Mouse (Mus musculus): ENCODE measurements around the gene Nt5c1b.
A peak's percentile ranks its signal among the peaks of the same experiment; 100 is the strongest.

Nt5c1b gene

GRCm38 (mm10) chr12:10369673-10370072, at the start of gene Nt5c1b:
TSS of gene Nt5c1b (plus strand) at chr12:10369973.
- no peak for DNase-seq (ENCODE audit: low read depth)

DNA sequence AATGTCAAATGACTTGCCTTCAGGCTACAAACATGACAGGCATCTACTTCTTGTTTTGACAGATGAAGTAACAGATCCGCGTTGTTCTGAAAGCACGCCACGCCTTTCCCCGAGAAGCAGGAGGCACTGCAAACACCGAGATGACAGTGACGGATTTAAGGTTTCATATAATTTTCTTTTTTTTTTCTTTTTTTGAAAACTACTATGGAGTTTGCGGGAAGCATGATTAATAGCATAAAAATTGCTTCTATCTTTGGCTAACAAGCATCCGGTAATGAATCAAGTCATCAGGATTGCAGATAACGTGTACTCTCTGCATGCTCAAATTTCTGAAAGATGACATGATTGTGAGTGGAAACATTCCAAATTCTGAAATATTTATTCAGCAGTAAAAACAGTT, 42.1 kb upstream of the Nt5c1b start:
- no peak for DNase-seq (ENCODE audit: low read depth)

GRCm38 (mm10) chr12:10329460-10329859, 40.3 kb upstream of the Nt5c1b start:
- DNase-seq (ENCODE audit: low read depth), result no peak

GRCm38 (mm10) chr12:10340604-10341003, 29.2 kb upstream of the Nt5c1b start:
- no peak for DNase-seq (ENCODE audit: low read depth)

DNA sequence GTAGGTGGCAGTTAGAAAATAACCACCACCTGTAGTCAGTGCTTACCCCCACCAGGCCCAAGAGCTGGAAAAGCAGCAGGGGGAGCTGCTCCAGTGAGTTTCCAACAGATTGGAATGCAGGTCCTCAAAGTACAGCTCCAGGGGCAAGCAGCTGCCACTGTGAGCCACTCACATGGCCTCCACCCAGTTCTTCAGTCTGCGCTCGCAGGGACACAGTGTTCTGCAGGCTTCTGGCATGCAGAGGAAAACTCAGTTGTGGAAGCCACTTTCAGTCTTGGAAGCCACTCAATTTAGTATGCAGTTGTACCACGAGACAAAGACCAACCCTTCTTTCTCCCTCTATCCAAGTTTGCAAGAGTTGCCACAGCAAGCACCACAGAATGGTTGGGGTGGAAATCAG, 19.1 kb upstream of the Nt5c1b start:
- no peak for DNase-seq (ENCODE audit: low read depth)

GRCm38 (mm10) chr12:10357756-10358155, 12.0 kb upstream of the Nt5c1b start:
- no peak for DNase-seq (ENCODE audit: low read depth)

DNA sequence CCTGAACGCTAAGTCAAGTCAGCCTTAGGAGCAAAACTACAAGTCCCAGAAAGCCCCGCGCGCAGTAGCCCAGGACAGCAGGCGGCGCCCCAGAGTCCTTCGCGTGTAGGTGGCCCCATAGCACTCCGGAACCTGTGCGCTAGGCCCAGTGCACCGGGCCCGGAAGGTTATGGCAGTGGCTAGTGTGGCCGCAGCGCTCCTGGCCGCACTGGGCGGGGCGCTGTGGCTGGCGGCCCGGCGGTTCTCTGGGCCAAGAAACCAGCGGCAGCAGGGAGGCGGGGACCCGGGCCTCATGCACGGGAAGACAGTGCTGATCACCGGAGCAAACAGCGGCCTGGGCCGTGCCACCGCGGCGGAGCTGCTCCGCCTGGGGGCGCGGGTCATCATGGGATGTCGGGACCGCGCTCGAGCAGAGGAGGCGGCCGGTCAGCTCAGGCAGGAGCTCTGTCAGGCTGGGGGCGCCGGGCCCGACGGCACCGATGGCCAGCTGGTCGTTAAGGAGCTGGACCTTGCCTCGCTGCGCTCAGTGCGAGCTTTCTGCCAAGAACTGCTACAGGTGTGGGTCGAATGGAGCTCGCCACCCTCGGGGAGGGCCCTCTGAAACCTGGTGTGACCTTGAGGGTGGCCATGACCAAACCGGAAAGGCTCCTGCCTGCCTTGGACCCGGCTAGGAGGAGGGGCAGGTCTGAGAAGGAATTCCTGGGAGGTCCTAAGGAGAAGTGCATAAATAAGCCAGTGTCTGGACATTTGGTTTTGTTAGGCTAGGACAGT, 21.1 kb downstream of the Nt5c1b start, which contains the start of gene Rdh14:
TSS of gene Rdh14 (plus strand) at position 102 of the 771 bp plus-strand sequence.
- peak; percentile 81 for DNase-seq (ENCODE audit: low read depth)

DNA sequence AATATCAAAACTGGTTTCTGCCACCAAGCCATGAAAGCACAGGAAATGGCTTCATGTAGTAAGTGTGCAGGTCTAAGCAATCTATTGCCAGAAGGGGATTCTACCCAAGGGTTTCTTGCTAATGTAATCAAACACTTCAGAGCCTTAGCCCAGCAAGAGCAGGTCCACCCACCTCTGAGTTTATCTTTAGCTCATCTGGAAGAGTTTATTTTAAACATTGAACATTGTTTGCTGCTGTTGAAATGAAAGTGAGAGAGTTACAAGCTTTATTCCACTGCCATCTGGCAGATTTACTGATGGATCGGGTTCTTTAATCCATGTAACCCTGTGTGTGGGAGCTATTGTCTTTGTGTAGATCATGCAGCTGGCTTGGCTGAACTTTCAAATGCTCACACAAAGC, 31.0 kb downstream of the Nt5c1b start:
- DNase-seq (ENCODE audit: low read depth), result no peak

- no peak for DNase-seq (ENCODE audit: low read depth)
Measured at GRCm38 (mm10) chr12:10402421-10403115, 32.8 kb downstream of the Nt5c1b start.

DNA sequence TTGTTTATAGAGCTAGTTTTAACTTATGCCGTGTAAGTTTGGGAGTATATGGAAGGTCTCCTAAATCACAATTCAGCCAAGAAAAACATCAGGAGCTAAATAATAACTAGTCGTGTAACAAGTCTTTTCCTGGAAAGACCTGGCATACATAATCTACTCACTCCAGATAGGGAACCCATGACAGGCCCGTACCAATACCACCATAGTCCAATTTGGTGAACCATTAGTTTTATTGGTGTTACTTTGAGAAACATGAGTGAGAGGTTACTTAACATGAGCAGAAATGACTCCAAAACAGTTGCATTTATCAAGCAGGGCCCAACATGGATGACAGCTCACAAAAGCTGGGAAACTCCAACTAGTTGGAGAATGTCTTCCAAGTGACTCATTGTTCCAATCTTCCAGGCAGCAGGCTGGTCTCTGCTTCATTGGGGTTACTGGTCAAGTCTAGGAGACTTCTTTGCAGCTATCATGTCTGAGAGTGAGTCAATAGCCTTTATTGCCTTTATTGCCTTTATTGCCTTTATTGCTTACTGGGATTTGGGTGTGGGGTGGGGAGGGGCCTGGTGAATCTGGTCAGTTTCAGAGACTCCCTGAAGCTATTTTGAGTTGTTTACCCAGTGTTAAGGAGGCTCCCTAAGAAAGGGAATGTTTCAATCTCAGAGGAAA, 40.9 kb downstream of the Nt5c1b start:
- DNase-seq (ENCODE audit: low read depth), result no peak

GRCm38 (mm10) chr12:10411453-10411852, 41.7 kb downstream of the Nt5c1b start:
- DNase-seq (ENCODE audit: low read depth), result no peak

- no peak for DNase-seq (ENCODE audit: low read depth)
Measured at GRCm38 (mm10) chr12:10422347-10422746, 52.6 kb downstream of the Nt5c1b start.

DNA sequence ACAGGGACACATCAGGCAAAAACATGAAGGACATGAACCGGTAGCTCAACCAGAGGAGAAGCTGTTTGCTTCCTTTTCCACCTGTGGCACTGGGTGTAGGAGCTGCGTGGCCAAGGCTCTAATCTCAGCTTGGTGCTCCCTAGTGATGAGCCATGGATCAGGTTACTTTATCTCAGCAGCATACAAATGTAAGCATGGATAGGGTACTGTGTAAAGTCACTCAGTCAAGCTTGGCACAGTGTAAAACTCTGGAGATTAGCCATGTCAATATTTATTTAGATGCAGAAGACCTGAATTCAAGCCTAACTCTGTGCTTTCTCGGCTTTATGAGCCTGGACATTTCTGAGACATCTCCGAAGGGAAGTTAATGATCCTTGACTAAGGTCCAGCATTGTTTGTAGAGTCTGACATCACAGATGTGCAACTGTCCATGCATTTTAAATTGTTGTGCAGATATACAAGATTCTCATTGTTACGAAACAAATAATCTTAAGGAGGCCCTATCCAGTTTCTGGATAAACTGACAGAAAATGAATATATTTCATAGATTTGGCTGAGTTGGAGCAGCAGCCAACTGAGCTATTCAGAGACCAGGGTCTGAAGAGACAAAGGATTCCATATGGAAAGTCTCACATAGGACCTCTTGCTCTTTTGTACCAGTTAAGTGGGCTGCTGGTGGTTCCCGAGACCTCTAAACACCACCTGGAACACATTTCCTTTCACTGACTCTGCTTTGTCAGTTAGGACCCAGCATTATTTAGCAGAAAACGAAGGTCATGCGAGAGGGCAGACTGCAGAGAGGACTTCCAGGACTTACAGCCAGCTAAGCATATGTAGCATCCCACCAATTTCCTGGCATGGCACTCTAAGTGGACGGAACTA, 56.5 kb downstream of the Nt5c1b start:
- no peak for DNase-seq (ENCODE audit: low read depth)

- DNase-seq (ENCODE audit: low read depth), result no peak
Measured at GRCm38 (mm10) chr12:10430999-10431398, 61.2 kb downstream of the Nt5c1b start.

- peak; percentile 19 for DNase-seq (ENCODE audit: low read depth)
Measured at GRCm38 (mm10) chr12:10438054-10439001, 68.6 kb downstream of the Nt5c1b start.

Measured in c-Kit-positive CD71-positive TER-119-negative erythroid progenitor cells, embryonic 14.5 days (primary cell).